Mouse (Mus musculus) macrophage (primary cell): ENCODE data around the gene Galnt18. TPM values are rescaled to one million over a fixed set of nuclear protein-coding genes. Genes with fewer than 3 reads are reported as not detected.

ENCODE experiments used
- H3K27ac ChIP-seq: fragments of 350-480 bp; formaldehyde crosslinking; 2 replicates; pipeline ENCODE4 v1.9.0; 2021
- H3K36me3 ChIP-seq: fragments of 350-480 bp; formaldehyde crosslinking; 2 replicates; pipeline ENCODE4 v1.9.0; 2021; ENCODE audit errors: inconsistent target
- H3K4me3 ChIP-seq: fragments of 350-480 bp; formaldehyde crosslinking; 2 replicates; pipeline ENCODE4 v1.9.0; 2021; ENCODE audit errors: inconsistent target
- H3K79me2 ChIP-seq: fragments of 350-480 bp; formaldehyde crosslinking; 2 replicates; pipeline ENCODE4 v1.9.0; 2021; ENCODE audit errors: inconsistent target
- WGBS: methylation state at CpG from one replicate; pipeline ENCODE4 v1.1.7; 2026; ENCODE audit warnings: inconsistent platforms; ENCODE audit not compliant: missing documents; 5-methylcytosine and 5-hydroxymethylcytosine counted together
- polyA plus RNA-seq: library from polyadenylated mRNA; stranded (reverse); fragments of 250-400 nt; gene quantifications from 3 replicates; pipeline ENCODE4 v1.2.4, GENCODE M21; 2018; ENCODE audit warnings: inconsistent platforms

The Galnt18 gene
- polyA plus RNA-seq, 1 experiment from 2014 or later, result not detected

DNA sequence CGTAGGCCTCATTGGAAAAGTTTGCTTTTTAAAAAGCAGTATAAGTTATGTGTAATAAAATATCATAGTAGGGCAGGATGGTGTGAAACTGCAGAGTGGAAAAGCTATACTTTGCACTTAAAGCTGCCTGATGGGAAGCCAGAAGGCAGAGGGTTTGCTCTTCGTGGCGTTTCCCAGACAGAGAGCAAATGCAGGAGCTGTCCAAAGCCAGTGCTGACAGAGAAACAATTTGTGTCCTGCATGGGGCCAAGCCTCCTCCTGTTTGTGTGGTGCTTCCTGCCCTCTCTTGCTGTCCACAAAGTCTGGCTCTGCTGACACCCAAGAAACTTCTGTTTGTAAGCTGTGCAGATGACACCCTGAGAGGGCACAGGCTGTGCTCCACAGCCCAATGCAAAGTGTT is 220.8 kb downstream of the Galnt18 start:
- Histone ChIP-seq H3K4me3 (no peak overlapping the region), H3K79me2 (no peaks in the 10 kb centered on the region), H3K27ac (no peak overlapping the region), H3K36me3 (no peaks in the 10 kb centered on the region)
- WGBS, result 57% methylated on average over 3 of the region's 3 CpGs

DNA sequence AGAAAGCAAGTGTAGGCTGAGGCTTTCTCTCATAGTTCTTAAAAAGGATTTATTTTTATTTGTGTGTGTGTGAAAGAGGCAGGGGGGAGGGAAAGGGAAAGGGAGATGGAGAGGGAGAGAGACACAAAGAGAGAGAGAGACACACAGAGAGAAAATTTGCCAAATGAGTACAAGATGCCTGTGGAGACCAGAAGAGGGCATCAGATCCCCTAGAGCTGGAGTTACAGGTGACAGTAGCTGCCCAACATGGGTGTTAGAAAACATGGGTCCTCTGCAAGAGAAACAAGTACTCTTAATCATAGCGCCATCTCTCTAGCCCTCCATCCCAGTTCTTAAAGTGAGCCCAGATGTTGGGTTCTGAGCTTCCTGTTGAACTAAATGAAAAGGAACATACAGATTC is 228.8 kb downstream of the Galnt18 start:
- Histone ChIP-seq H3K36me3 (no peaks in the 10 kb centered on the region), H3K79me2 (no peaks in the 10 kb centered on the region), H3K4me3 (no peak overlapping the region), H3K27ac (no peak overlapping the region)
- WGBS, result 100% methylated on average over 1 of the region's 1 CpGs

DNA sequence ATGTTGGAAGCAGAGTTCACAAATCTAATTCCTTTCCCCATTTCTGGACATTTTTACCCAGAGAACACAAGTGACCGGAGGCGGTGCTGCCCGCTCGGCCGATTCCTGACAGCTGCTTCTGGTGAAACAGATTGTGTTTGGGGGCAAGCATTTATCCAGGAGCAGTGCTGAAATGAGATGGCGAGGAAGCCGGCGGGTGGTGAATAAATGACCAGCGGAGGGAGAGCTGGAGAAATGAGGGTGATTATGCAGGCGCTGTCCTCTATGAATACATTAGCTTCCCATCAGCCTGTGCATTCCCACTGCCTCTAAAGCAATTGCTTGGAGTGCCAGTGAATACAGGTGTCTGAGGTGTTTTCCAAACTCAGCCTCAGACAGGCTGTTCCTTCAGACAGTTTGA is 232.7 kb downstream of the Galnt18 start:
- no peaks in the 10 kb centered on the region for H3K79me2 ChIP-seq
- WGBS, result 93% methylated on average over 10 of the region's 10 CpGs
- H3K36me3 ChIP-seq, result no peaks in the 10 kb centered on the region
- H3K4me3 ChIP-seq, result no peak overlapping the region
- H3K27ac ChIP-seq, result no peak overlapping the region

DNA sequence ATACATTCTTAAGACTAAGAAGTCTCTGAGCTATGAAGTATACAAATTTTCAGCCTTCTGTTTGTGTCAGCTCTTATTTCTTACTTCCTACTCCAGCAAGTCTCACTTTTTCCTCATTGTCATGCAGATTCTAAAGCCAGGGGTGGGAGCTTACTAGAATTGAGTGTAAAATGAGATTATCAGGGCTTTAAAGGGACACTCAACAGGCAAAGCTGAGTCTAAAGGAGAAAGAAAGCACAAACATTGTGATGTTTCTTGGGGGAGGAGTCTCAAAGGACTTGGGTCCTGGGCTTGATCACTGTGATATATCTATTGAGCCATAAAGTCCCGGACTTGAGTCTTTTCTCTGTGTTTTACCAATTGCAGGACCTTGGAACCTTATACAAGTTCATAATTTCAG is 234.2 kb downstream of the Galnt18 start:
- no peaks in the 10 kb centered on the region for H3K79me2 ChIP-seq
- no peak overlapping the region for H3K27ac ChIP-seq
- 81% methylated on average over 1 of the region's 1 CpGs for WGBS
- no peak overlapping the region for H3K4me3 ChIP-seq
- no peaks in the 10 kb centered on the region for H3K36me3 ChIP-seq

DNA sequence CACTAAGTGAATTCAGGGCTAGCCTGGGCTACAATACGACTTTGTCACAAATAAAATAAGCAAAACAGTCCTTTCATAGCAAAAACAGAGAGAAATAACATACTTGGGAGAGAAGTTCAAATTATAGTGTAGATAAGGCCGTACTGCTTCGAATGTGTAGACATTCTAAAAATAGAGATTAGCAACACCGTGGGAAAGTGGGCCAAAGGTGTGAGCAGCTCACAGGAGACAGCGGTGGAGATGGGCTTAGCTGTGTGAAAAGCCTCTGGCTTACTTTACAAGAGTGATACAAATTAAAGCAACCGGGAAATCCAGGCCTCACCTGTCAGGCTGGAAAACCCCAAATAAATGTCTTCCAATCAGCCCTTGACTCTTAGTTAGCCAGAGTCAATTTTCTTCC is 241.8 kb downstream of the Galnt18 start:
- H3K4me3 ChIP-seq, result no peak overlapping the region
- H3K27ac ChIP-seq, result no peak overlapping the region
- no peaks in the 10 kb centered on the region for H3K36me3 ChIP-seq
- WGBS, result 88% methylated on average over 6 of the region's 6 CpGs
- no peaks in the 10 kb centered on the region for H3K79me2 ChIP-seq

DNA sequence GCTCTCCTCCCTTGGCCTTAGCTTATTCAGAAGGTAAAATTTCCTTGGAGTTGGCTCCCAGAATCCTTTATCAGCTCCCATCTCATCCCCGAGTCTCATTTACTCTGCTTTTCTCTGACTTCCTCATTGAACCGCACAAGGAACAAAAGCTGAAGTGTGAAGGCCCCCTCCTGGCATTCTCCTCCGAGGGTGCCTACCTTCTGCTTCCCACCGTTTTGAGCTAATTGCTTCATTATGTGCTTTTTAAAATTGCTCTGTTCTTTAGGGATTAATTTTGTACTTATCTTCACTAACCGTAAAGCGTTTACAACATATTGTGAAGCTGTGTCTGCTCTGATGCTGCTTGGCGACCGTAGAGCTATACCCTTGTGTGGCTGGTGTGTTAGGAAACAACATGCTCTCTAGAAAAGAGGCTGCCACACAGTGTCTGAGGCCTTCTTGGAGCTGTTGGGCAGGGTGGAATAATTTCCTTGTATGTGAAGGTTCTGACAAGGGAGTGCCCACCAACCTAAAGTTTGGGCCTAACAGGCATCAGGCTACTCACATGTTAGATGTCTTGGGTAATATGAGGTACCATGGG is 244.9 kb downstream of the Galnt18 start:
- H3K4me3 ChIP-seq, result no peak overlapping the region
- 81% methylated on average over 8 of the region's 8 CpGs for WGBS
- no peak overlapping the region for H3K27ac ChIP-seq
- no peaks in the 10 kb centered on the region for H3K36me3 ChIP-seq
- no peaks in the 10 kb centered on the region for H3K79me2 ChIP-seq

DNA sequence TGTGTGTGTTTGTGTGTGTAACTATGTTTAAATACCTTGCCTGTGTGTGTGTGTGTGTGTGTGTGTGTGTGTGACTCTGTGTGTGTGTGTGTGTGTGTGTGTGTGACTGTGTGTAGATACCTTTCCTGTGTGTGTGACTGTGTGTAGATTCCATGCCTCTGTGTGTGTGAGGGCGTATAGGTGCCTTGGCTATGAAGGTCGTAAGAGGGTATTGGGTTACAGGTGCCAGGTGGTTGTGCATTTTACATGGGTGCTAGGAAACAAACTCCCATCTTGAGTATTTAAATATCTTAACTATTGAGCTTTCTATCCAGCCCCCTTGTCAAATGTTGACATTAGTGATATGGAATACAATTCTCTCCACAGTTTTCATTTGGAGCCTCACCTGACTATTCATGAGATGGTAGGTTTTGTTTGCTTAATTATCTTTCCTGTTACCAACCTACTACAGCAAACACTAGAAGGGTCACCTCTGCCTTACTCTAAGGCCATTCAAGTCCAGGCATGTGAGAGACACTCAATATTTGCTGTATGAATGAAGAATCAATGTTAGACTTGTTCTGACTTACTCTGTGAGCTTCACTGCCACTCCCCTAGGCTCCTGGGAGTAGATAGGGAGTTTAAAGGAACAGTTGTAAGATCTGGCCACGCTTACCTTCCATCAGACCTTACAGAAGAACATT is 250.7 kb downstream of the Galnt18 start:
- Histone ChIP-seq H3K4me3 (no peak overlapping the region), H3K36me3 (no peaks in the 10 kb centered on the region), H3K79me2 (no peaks in the 10 kb centered on the region), H3K27ac (no peak overlapping the region)
- 90% methylated on average over 3 of the region's 3 CpGs for WGBS

DNA sequence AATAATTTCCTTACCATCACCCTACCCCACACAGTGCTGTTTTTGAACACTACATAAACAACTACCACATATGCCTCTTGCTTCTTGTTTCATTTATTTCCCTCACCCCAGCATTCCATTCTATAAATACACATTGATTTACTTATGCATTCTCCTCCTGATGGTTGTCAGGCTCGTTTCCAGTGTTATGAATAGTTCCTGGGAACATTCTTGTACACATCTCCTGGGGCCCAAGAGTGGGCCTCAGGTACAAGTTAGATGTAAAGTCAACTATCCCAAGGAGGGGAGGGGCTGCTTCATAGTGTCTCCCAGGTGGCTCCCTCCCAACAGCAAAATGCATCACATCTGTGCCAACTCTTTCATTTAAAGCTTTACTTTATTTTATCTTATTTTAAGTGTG is 251.3 kb downstream of the Galnt18 start:
- Histone ChIP-seq H3K4me3 (no peak overlapping the region), H3K36me3 (no peaks in the 10 kb centered on the region), H3K79me2 (no peaks in the 10 kb centered on the region), H3K27ac (no peak overlapping the region)
- 43% methylated on average over 1 of the region's 1 CpGs for WGBS

DNA sequence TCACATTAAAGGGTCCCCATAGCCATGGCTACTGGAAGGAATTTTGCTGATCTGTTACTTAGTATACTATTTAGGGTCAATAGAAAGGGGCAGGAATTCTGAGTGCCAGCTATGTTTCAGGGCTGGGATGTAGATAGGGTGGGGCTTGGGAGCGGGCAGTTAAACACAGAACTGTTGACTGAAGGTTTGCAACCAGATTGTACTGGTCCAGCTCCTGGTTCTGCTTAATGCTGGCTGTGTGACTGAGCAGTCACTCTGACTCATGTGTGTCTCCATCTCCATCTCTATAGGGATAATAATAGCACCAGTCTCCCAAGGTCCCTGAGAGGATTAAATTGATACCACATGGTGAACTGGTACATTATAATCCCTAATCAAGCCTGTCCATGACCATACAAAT is 258.9 kb downstream of the Galnt18 start:
- H3K27ac ChIP-seq, result no peak overlapping the region
- 88% methylated on average over 1 of the region's 1 CpGs for WGBS
- H3K36me3 ChIP-seq, result no peaks in the 10 kb centered on the region
- H3K79me2 ChIP-seq, result no peaks in the 10 kb centered on the region
- no peak overlapping the region for H3K4me3 ChIP-seq

DNA sequence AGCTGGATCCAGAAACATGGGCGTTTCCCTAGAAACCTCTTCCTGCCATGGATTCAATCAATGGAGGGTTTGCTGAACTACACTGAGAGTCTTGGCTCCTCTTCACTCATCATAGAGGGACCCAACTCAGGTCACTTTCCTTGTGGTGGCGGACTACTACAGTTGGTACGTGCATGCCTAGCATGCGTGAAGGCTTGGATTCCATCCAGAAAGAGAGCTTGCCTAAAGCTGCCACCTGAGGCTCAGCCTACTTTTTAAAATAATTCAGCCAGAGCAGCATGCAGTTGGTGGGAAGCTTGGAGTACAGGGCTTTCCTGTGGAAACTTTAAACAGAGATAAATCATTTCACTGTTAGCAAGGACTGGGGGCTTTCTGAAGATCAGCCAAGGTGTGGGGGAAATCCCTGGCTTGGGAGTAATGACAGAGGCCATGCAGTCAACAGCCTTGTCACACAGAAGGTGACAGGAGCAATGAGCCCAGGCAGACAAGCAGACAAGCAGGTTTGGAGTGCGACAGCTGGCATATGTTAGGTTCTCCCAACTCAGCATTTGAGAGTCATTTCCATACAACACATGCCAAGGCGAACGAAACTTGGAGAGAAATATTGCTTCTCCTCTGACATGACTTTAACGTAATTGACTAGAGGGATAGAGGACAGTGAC is 261.1 kb downstream of the Galnt18 start:
- no peaks in the 10 kb centered on the region for H3K79me2 ChIP-seq
- no peak overlapping the region for H3K4me3 ChIP-seq
- no peak overlapping the region for H3K27ac ChIP-seq
- 92% methylated on average over 8 of the region's 8 CpGs for WGBS
- H3K36me3 ChIP-seq, result no peaks in the 10 kb centered on the region

DNA sequence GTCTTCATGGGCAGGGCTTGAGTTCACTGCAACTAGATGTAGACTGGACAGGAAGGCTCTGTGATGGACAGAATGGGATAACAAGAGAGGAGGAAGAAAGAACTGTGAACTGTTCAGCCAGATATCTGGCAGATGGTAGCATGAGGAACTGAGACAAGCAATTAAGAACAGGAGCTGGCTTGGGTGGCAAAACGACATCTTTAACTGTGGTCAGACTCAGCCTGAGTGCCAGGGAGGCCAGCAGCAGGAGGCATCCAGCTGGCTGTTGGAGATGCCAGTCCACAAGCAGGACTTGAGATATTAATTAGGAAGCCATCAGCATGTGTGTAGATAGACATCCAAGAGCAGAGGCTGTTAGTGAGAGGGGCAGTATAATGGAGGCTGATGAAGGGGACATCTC is 262.9 kb downstream of the Galnt18 start:
- 38% methylated on average over 1 of the region's 1 CpGs for WGBS
- Histone ChIP-seq H3K36me3 (no peaks in the 10 kb centered on the region), H3K27ac (no peak overlapping the region), H3K4me3 (no peak overlapping the region), H3K79me2 (no peaks in the 10 kb centered on the region)

DNA sequence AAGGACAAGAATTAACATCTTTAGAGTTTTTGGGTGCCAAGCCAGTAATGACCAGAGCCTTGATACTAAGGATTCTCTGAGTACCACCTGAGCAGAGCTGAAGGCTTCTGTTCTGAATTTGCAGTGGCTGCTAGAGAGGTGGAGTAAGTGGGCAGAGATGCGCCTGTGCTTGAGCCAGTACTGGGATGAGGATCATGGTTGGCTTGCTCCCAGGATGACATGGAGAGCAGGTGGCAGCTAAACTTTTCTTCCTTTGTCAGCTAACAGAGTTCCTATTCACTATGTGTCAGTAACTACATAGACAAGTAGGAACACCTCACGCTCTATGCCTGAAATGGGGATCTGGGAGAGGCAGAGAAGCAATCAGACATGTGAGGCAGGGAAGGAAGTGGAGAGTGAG is 264.3 kb downstream of the Galnt18 start:
- H3K27ac ChIP-seq, result no peak overlapping the region
- no peaks in the 10 kb centered on the region for H3K79me2 ChIP-seq
- H3K36me3 ChIP-seq, result no peaks in the 10 kb centered on the region
- 96% methylated on average over 2 of the region's 2 CpGs for WGBS
- H3K4me3 ChIP-seq, result no peak overlapping the region

DNA sequence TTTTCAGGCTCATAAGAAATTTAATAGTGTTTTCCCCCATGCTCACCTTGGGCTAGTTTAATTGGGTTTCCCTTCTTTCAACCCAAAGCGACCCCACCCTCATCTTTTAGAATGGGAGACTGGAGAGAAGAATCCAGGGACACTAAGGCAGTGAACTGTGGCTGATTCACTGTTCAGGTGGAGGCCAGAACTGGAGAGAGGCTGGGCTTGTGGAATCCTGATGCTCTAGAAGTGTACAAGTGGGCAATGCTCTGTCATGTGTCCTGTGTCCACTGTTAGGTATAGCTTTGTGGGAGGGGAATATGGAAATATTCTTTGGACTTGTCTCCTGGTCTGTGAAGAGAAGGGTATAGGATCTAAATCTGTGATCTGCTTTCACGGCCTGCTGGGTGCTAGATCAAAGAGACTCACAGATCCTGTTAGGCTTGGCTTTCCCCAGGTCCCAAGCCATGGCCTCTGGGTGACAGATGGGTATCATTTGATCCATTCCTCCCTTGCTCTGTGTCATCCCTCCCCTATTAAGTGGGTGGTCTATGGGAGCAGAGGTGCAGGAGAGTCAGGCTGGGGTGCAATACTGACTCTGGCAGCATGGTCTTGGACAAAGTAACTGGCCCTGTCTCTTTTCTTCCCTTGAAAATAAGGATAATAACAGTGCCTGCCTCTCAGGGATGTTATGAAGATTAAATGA is 270.5 kb downstream of the Galnt18 start:
- H3K27ac ChIP-seq, result no peak overlapping the region
- WGBS, result 89% methylated on average over 2 of the region's 2 CpGs
- H3K4me3 ChIP-seq, result no peak overlapping the region
- H3K79me2 ChIP-seq, result no peaks in the 10 kb centered on the region
- no peaks in the 10 kb centered on the region for H3K36me3 ChIP-seq

DNA sequence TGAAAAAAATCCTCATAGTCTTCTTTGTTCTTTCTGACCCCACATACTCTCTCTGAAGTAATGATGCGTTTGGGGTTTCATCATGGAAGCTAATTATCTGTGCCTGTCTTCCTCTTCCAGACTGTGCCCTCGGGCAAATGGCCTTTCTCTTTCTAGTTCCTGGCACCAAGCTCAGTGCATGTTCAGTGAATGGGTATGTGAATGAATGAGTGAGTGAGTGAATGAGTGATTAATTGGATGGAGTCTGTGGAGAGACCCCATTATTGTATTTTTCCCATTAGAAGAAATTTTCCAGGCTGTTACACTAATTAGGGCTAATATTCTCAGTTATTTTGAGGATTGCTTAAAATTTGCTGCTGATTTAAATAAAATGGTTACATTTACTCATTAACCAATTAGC is 279.2 kb downstream of the Galnt18 start:
- Histone ChIP-seq H3K36me3 (no peaks in the 10 kb centered on the region), H3K27ac (no peak overlapping the region), H3K79me2 (no peaks in the 10 kb centered on the region), H3K4me3 (no peak overlapping the region)
- WGBS, result 94% methylated on average over 2 of the region's 2 CpGs

DNA sequence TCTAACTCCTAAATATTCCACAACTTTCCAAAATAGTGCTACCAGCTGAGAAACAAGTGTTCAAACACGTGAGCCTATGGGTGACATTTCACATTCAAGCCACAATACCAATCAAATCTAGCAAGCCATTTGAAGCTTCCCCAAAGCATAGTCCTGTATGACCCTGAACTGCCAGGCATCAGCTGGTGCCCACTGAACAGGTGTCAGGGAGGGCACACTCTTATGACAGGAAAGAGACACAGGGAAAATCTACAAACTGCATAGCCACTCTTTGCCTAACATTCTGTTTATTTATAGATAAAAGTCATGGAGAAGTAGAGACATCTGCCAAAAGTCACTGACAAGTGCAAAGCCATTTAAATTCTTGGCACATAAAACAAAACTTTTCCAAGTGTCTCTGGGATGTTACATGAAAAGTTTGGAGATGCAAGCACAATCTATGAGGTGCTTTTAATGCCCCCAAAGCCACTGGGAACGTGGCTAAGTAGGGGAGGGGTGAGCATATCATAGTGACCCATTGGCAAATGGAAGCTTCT is 280.5 kb downstream of the Galnt18 start:
- Histone ChIP-seq H3K36me3 (no peaks in the 10 kb centered on the region), H3K27ac (no peak overlapping the region), H3K4me3 (no peak overlapping the region), H3K79me2 (no peaks in the 10 kb centered on the region)
- 83% methylated on average over 2 of the region's 2 CpGs for WGBS
